Mouse (Mus musculus): ENCODE measurements around the gene Eva1b. TPM values are rescaled to one million over a fixed set of nuclear protein-coding genes. Genes with fewer than 3 reads are reported as not detected.

The Eva1b gene
- polyA plus RNA-seq, 1 experiment: 28.6 TPM

DNA sequence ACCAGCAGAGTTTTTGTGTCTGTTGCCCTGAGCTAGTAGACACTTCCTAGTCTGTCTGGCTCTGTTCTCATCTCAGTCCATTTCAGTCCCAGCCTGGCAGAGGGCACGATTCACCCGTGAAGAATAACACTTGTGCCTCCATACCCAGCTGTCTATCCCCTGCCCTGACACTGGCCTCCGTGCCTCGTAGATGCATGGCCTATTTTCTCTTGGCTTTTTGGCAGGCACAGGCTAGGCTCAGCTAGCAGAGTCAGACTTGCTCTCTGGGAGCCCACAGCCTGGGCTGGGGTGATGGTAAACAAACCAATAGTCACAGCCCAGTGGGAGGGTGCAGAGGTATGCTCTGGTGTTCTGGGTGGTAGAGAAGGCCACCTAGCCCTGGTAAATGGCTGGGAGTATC, 34.3 kb upstream of the Eva1b start:
- TF ChIP-seq CEBPB (IDR thresholded peaks at IDR 0.05; ENCODE audit: insufficient read depth, poor library complexity, severe bottlenecking) (no peak), MYOD1 (IDR thresholded peaks at IDR 0.05; ENCODE audit: control insufficient read depth in 1 of 3, insufficient read length in 2 of 3, low read depth in 2 of 3) (peak in 2 of 3 experiments; percentile 64 to 75), POLR2A (IDR thresholded peaks at IDR 0.05; ENCODE audit: insufficient read length, low read depth) (no peak), MYOG (IDR thresholded peaks at IDR 0.05; ENCODE audit: control insufficient read depth in 1 of 3, insufficient read depth in 1 of 3, insufficient read length in 2 of 3, low read depth in 2 of 3) (peak; percentile 37 to 75 (median 73))
- Histone ChIP-seq H3K36me3 (ENCODE audit: control insufficient read depth, insufficient read depth) (peaks cover 7% of the 10 kb centered on the region), H3K4me3 (no peak overlapping the region), H3K79me2 (ENCODE audit: control insufficient read depth, insufficient read depth) (peaks cover 85% of the 10 kb centered on the region), H3ac (ENCODE audit: control insufficient read depth, insufficient read length) (no peak overlapping the region), H3K4me2 (ENCODE audit: low read depth) (no peak overlapping the region), H3K27me3 (ENCODE audit: control insufficient read depth, insufficient read depth, insufficient read length) (no peaks in the 10 kb centered on the region)

DNA sequence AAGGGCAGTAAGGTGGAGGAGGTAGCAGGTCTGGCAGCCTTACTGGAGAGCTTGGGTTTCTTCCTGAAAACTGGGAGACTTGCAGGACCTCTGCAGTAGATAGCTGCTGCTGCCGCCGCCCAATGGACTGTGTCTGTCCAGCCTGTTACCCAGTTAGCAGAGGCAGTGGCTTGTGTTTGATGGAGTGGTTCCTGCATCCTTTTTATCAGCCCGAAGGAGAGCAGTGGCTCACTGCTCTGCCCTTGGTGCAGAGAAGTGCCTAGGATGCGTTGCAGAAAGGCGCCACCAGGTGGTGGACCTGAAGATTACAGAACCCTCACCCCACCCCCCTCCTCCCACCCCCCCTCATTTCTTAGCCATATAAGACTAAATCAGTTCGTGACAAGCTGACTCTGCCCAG, 33.6 kb upstream of the Eva1b start:
- H3K4me3 ChIP-seq: no peak overlapping the region
- H3K4me2 ChIP-seq (ENCODE audit: low read depth): peak overlapping the region; percentile 7
- H3ac ChIP-seq (ENCODE audit: control insufficient read depth, insufficient read length): no peak overlapping the region
- H3K36me3 ChIP-seq (ENCODE audit: control insufficient read depth, insufficient read depth): peaks cover 7% of the 10 kb centered on the region
- no peak for TF ChIP-seq SRF (IDR thresholded peaks at IDR 0.05; ENCODE audit: control insufficient read depth, insufficient read length, low read depth)
- TF ChIP-seq MAX (IDR thresholded peaks at IDR 0.05; ENCODE audit: low read depth): no peak
- no peak for TF ChIP-seq TCF12 (IDR thresholded peaks at IDR 0.05; ENCODE audit: insufficient read depth, poor library complexity, severe bottlenecking)
- TF ChIP-seq POLR2AphosphoS2 (IDR thresholded peaks at IDR 0.05; ENCODE audit: insufficient read length, low read depth): no peak
- no peak for TF ChIP-seq REST (IDR thresholded peaks at IDR 0.05; ENCODE audit: insufficient read depth, insufficient read length)
- no peak for TF ChIP-seq E2F4 (IDR thresholded peaks at IDR 0.05; ENCODE audit: insufficient read depth)
- peaks cover 85% of the 10 kb centered on the region for H3K79me2 ChIP-seq (ENCODE audit: control insufficient read depth, insufficient read depth)
- H3K27me3 ChIP-seq (ENCODE audit: control insufficient read depth, insufficient read depth, insufficient read length): no peaks in the 10 kb centered on the region

DNA sequence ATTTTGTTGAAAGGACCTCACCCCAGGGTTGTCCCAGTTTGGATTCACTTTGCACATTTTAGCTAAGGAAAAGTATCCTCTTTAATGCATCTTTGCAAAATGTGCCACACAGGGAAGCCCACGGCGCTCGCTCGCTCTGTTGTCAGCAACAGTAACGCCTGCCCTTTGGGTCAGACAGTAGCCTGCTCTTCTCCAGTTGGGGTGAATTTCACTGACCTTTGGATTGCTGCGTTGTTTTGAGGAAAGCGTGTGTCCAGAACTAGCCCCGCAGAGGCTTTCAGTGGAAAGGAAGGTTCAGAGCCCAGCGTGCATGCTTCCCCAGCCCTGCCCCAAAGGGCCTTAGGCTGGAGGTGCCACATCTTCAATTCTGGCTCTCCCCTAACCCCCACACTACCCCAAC, 32.1 kb upstream of the Eva1b start:
- peaks cover 90% of the 10 kb centered on the region for H3K79me2 ChIP-seq (ENCODE audit: control insufficient read depth, insufficient read depth)
- H3K4me3 ChIP-seq: no peak overlapping the region
- H3K4me2 ChIP-seq (ENCODE audit: low read depth): peak overlapping the region; percentile 10
- TF ChIP-seq POLR2A (IDR thresholded peaks at IDR 0.05; ENCODE audit: insufficient read length, low read depth) (no peak), POLR2AphosphoS2 (IDR thresholded peaks at IDR 0.05; ENCODE audit: insufficient read length, low read depth) (no peak), MYOD1 (IDR thresholded peaks at IDR 0.05; ENCODE audit: control insufficient read depth in 1 of 3, insufficient read length in 2 of 3, low read depth in 2 of 3) (no peak), E2F4 (IDR thresholded peaks at IDR 0.05; ENCODE audit: insufficient read depth) (no peak), REST (IDR thresholded peaks at IDR 0.05; ENCODE audit: insufficient read depth, insufficient read length) (no peak), CEBPB (IDR thresholded peaks at IDR 0.05; ENCODE audit: insufficient read depth, poor library complexity, severe bottlenecking) (no peak), USF1 (IDR thresholded peaks at IDR 0.05; ENCODE audit: low read depth) (no peak), TCF12 (IDR thresholded peaks at IDR 0.05; ENCODE audit: insufficient read depth, poor library complexity, severe bottlenecking) (no peak), MYOG (IDR thresholded peaks at IDR 0.05; ENCODE audit: control insufficient read depth in 1 of 3, insufficient read depth in 1 of 3, insufficient read length in 2 of 3, low read depth in 2 of 3) (no peak), MAX (IDR thresholded peaks at IDR 0.05; ENCODE audit: low read depth) (no peak), SRF (IDR thresholded peaks at IDR 0.05; ENCODE audit: control insufficient read depth, insufficient read length, low read depth) (no peak), TCF3 (IDR thresholded peaks at IDR 0.05; ENCODE audit: insufficient read length, low read depth) (no peak)
- no peaks in the 10 kb centered on the region for H3K27me3 ChIP-seq (ENCODE audit: control insufficient read depth, insufficient read depth, insufficient read length)
- H3ac ChIP-seq (ENCODE audit: control insufficient read depth, insufficient read length): no peak overlapping the region
- peaks cover 7% of the 10 kb centered on the region for H3K36me3 ChIP-seq (ENCODE audit: control insufficient read depth, insufficient read depth)

DNA sequence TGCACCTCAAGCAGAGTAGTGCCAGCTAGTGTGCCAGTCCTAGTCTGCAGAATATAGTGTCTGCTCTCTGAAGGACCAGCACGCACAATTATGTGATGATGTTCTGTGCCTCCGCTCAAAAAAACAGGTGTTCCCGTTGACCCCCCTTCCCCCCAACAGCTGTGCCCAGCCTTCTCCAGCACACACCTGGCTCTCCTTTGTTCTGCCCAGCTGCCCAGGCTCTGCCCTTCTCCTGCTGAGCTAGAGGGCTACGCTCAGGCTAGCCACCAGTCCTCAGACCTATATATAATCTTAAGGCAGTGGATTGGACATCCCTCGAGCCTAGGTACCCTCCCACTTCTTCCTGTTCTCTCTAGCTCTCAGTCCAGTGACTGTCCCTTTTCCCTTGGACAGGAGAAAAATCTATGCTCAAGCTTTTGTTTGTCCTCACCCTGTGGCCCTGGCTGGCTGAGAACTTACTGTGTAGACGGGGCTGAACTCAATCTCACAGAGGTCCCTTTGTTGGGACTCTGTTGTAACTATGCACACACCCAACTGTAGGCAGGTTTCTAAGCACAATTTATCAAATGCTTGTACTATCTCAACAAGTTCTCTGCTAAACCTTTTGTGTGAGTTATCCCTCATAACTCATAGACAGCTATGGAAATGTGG, 31.5 kb upstream of the Eva1b start:
- H3K4me2 ChIP-seq (ENCODE audit: low read depth): peak overlapping the region; percentile 10
- H3K36me3 ChIP-seq (ENCODE audit: control insufficient read depth, insufficient read depth): peaks cover 12% of the 10 kb centered on the region
- H3K79me2 ChIP-seq (ENCODE audit: control insufficient read depth, insufficient read depth): peaks cover 96% of the 10 kb centered on the region
- H3K4me3 ChIP-seq: no peak overlapping the region
- no peaks in the 10 kb centered on the region for H3K27me3 ChIP-seq (ENCODE audit: control insufficient read depth, insufficient read depth, insufficient read length)
- no peak overlapping the region for H3ac ChIP-seq (ENCODE audit: control insufficient read depth, insufficient read length)
- no peak for TF ChIP-seq POLR2A (IDR thresholded peaks at IDR 0.05; ENCODE audit: insufficient read length, low read depth)
- peak; percentile 71 for TF ChIP-seq TCF3 (IDR thresholded peaks at IDR 0.05; ENCODE audit: insufficient read length, low read depth)
- peak; percentile 70 to 90 (median 83) for TF ChIP-seq MYOG (IDR thresholded peaks at IDR 0.05; ENCODE audit: control insufficient read depth in 1 of 3, insufficient read depth in 1 of 3, insufficient read length in 2 of 3, low read depth in 2 of 3)
- TF ChIP-seq TCF12 (IDR thresholded peaks at IDR 0.05; ENCODE audit: insufficient read depth, poor library complexity, severe bottlenecking): peak; percentile 59
- TF ChIP-seq MAX (IDR thresholded peaks at IDR 0.05; ENCODE audit: low read depth): no peak
- TF ChIP-seq CEBPB (IDR thresholded peaks at IDR 0.05; ENCODE audit: insufficient read depth, poor library complexity, severe bottlenecking): no peak
- TF ChIP-seq MYOD1 (IDR thresholded peaks at IDR 0.05; ENCODE audit: control insufficient read depth in 1 of 3, insufficient read length in 2 of 3, low read depth in 2 of 3): peak in 2 of 3 experiments; percentile 91 to 93
- no peak for TF ChIP-seq USF1 (IDR thresholded peaks at IDR 0.05; ENCODE audit: low read depth)

DNA sequence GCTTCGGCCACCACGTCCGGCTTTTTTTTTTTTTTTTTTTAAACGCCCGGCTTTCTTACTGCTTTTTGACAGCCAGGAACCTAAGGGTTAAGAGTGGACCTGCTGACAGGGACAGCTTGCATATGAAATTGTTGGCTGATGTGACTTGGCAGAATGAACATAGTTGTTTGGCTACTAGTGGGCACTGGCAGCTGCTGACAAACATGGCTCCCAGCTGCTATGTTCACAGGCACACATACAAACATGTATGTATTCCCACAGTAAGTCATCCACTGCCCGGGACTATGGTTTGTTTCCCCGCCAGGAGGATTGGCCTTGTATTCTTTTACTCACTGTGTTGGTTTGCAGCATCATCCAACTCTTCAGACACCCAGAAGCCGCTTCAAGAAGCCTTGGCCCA, 30.4 kb upstream of the Eva1b start:
- no peaks in the 10 kb centered on the region for H3K27me3 ChIP-seq (ENCODE audit: control insufficient read depth, insufficient read depth, insufficient read length)
- H3K79me2 ChIP-seq (ENCODE audit: control insufficient read depth, insufficient read depth): peaks cover 97% of the 10 kb centered on the region
- H3ac ChIP-seq (ENCODE audit: control insufficient read depth, insufficient read length): no peak overlapping the region
- H3K4me2 ChIP-seq (ENCODE audit: low read depth): no peak overlapping the region
- no peak overlapping the region for H3K4me3 ChIP-seq
- TF ChIP-seq MYOD1 (IDR thresholded peaks at IDR 0.05; ENCODE audit: control insufficient read depth in 1 of 3, insufficient read length in 2 of 3, low read depth in 2 of 3) (no peak), REST (IDR thresholded peaks at IDR 0.05; ENCODE audit: insufficient read depth, insufficient read length) (no peak), POLR2A (IDR thresholded peaks at IDR 0.05; ENCODE audit: insufficient read length, low read depth) (no peak), SRF (IDR thresholded peaks at IDR 0.05; ENCODE audit: control insufficient read depth, insufficient read length, low read depth) (no peak), MAX (IDR thresholded peaks at IDR 0.05; ENCODE audit: low read depth) (no peak), MYOG (IDR thresholded peaks at IDR 0.05; ENCODE audit: control insufficient read depth in 1 of 3, insufficient read depth in 1 of 3, insufficient read length in 2 of 3, low read depth in 2 of 3) (no peak), E2F4 (IDR thresholded peaks at IDR 0.05; ENCODE audit: insufficient read depth) (no peak), POLR2AphosphoS2 (IDR thresholded peaks at IDR 0.05; ENCODE audit: insufficient read length, low read depth) (no peak), CEBPB (IDR thresholded peaks at IDR 0.05; ENCODE audit: insufficient read depth, poor library complexity, severe bottlenecking) (no peak), TCF12 (IDR thresholded peaks at IDR 0.05; ENCODE audit: insufficient read depth, poor library complexity, severe bottlenecking) (no peak), TCF3 (IDR thresholded peaks at IDR 0.05; ENCODE audit: insufficient read length, low read depth) (no peak), USF1 (IDR thresholded peaks at IDR 0.05; ENCODE audit: low read depth) (no peak)
- peaks cover 12% of the 10 kb centered on the region for H3K36me3 ChIP-seq (ENCODE audit: control insufficient read depth, insufficient read depth)
